Mouse (Mus musculus) frontal cortex, postnatal 25 days (tissue): Measurements from ENCODE around the gene Zfp697.
A peak's percentile ranks its signal among the peaks of the same experiment; 100 is the strongest.
"Not testable (repeated sequence)": the region's sequence is repeated elsewhere in the genome, so short reads cannot be mapped to it uniquely, and the experiment has no call there.

Experiments
- DNase-seq, 2 experiments: peaks; one replicate each; pipeline ENCODE4 v3.0.0; 2022; ENCODE audit warnings: low spot score in 2 of 2

Zfp697 gene

GRCm38 (mm10) chr3:98368776-98369175, 13.5 kb upstream of the Zfp697 start:
- DNase-seq: no peak

DNA sequence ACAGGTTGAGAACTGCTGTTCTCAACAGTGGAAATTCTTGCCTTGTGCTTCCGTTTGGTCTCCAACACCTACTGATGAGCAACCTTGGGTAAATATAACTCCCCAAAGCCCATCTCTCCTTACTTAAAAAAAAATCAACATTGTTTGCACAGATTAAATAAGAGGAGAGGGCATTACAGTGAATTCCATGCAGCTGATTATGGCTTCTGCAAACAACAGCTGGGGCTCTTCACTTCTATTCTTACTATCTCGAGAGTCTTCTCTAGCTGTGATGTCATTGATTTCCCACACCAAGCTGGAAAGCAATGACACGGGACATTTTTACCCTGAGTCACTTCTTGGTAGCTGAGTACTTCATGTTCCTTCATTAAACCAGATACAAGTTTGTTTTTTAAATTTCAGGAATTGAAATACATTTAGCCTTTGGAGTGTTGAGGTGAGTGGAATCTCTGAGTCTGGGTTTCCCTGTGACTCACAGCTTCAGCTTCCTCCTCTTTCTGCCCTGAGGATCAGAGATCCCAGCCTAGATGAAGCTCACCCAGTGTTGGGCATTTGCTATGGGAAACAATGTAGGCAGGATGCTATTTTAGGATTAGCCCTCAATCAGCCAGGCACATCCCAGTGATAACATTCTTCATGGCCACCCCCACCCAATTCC, 8.1 kb upstream of the Zfp697 start:
- DNase-seq: no peak

GRCm38 (mm10) chr3:98374980-98375379, 7.3 kb upstream of the Zfp697 start:
- no peak for DNase-seq

DNA sequence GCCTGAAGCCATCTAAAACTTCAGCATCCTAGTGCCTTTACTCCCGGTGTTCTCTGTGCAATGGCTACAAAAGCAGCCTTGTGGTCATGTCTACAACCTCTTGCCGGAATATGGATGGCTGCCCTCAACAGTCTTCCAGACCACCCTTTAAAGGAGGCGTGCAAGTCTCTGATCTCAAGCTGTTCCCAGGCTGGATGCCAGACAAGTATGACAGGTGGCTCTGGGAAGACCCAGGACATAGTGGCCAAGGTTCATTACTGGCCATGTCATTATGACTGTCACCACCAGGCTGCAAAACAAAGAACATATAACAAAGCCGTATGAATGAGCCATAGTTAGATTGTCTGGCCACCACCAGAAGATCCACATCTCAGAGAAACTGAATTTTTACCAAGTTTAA, 4.0 kb upstream of the Zfp697 start:
- DNase-seq: no peak

GRCm38 (mm10) chr3:98379236-98379635, 3.0 kb upstream of the Zfp697 start:
- no peak for DNase-seq

- no peak for DNase-seq
Measured at GRCm38 (mm10) chr3:98381677-98382245, 500 bp upstream of the Zfp697 start.

DNA sequence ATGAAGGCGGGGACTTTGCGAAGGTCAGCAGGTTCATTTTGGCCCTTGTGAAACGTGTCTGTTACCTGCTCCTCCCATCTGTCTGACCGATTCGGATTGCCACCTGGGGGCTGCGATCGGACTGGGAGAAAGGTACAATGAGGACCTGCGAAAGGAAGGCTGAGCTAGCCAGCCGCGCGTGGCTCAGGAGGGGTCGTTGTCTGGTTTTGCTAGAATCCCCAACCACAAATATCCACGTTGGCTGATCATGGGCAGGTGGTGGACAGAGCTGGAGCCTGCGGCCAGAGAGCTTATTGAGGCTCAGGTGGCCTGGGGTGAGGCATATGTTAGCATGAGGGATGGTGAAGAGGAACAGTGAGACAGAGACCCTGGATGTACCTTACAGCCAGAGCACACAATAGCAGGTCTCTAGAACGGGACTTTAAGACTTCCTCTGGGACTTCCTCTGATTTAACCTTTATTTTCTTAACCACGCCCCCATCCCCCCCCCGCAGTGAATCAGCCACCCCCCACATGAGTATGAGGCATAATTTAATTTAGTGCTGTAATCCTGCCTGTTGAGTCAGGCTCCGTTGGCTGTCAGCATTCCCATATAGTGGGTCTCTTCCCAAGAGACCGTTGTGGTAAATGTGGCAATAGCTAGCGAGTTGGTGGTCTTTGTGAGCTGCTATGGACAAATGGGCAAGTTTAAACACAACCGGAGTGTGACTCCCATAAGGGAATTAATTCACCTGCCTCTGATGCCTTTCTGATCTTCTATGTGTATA, 946 bp downstream of the Zfp697 start:
- no peak for DNase-seq

GRCm38 (mm10) chr3:98387086-98387485, 4.8 kb downstream of the Zfp697 start:
- no peak for DNase-seq

- no peak for DNase-seq
Measured at GRCm38 (mm10) chr3:98387756-98388155, 5.5 kb downstream of the Zfp697 start.

DNA sequence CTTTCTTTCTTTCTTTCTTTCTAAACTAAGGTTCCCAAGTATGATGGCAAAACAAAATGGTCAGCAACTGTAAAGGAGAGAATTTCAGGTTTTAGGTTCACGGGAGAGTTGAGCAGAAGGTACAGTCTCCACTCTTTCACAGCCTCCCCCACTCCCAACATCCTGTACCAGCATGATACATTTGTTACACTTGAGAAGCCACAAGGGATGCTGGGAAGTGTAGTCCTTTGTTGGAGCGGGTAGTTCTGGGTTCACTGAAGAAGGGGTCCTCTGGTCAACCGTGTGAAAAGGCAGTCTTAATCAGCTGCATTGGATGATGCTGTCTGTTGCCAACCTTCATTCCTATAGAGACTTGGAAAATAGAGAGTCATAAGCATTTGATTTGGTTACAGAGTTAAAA, 7.0 kb downstream of the Zfp697 start:
- DNase-seq: no peak

GRCm38 (mm10) chr3:98404268-98404895, 22.1 kb downstream of the Zfp697 start:
- not testable (repeated sequence) for DNase-seq

DNA sequence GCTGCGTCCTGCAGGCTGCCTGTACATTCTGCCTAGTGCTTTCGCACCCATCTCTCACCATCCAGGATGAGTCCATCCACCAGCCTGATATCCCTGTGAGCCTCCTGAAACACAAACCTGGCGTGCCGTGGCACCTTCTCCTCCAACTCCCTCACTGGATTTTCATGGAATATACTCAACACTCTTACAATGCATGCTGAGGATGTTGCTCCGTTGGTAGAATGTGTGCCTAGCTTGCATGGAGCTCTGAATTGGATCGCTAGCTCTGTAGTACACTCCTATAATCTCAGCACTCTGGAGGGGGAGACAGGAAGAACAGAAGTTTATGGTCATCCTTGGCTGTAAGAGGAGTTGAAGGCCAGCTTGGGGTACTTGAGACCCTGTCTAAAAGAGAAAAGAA, 23.6 kb downstream of the Zfp697 start:
- DNase-seq: peak in 1 of 2 experiments; percentile 2

DNA sequence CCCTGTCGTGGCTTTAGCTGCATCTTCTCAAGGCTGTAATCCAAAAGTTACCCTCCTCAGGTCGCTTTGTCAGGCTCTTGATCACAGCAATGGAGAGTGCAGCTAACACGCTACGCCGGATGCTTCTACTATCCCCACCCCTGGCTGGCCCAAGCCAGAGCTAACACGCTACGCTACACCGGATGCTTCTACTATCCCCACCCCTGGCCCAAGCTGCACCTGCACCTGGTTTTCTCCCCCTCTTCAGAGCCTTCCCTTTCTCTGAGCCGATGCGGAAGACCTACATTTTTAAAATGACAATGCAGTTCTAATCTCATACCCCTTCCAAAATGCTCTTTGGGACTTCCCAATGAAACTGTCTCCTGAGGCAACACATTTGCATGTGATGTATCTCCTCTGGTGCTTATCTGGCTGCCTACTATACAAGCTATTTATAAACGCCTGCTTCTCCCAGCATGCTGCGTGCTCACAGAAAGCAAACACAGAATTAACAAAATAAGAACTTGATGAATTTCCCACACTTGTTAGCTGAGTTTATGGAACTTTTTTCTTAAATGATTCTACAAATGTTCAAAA, 24.4 kb downstream of the Zfp697 start:
- peak in 1 of 2 experiments; percentile 8 for DNase-seq

DNA sequence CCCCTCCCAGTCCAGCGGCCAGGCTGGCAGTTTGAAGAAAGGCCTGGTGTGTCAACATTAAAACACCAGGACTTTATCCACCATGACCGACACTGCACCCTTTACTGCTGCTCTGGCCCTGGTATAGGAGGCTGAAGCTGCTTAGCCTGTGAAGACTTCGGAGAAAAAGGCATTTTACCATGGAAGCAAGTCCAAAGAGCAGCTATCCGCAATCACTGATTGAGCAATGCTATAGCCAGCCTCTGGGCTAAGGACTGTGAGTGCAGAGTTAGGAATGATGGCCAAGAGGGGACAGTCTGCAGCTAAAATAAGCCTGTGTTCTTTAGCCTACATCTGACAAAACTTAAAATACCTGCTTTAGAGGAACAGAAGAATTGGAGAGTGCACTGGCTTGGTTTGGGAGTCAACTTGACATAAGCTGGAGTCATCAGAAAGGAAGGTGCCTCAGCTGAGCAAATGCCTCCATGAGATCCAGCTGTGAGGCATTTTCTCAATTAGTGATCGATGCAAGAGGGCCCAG, 25.1 kb downstream of the Zfp697 start:
- not testable (repeated sequence) for DNase-seq

- DNase-seq: not testable (repeated sequence)
Measured at GRCm38 (mm10) chr3:98410619-98411580, 28.6 kb downstream of the Zfp697 start.

DNA sequence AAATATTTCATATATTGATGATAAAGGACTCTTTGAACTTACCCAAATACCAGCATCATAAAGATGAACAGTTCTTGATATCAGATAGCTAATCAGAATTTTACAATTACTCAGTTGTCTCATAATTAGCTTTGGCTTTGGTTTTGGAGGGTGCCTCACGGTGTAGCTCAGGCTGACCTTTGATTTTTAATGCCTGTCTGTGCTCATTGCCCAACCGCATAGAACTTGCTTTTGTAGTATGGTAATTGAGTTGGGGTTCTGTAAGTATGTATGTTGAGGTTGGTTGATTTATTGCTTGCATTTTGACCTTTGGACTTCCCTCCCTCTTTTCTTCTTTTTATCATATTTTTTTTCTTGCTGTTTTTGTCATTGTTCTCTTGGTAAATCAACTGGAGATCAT, 31.5 kb downstream of the Zfp697 start:
- DNase-seq: no peak

DNA sequence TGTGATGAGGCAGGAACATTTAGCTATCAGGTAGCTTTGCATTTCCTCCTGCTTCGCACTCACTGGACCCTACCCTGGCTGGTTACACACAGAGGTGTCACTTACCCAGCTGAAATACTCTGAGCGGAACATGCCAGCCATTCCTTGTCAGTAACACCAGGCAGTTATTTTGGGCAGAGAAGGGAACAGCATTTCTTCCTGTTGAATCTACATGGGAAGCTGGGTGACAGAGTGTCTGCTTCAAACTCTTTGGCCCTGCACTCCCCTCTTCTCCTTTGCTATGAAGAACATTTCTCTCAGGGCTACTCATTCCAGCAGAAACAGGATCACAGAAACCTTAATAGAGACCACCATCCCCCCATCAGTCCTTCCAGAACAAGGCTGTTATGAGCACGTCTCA, 32.0 kb downstream of the Zfp697 start:
- no peak for DNase-seq

GRCm38 (mm10) chr3:98416426-98417250, 34.4 kb downstream of the Zfp697 start:
- no peak for DNase-seq

- DNase-seq: peak; percentile 64 to 72
Measured at GRCm38 (mm10) chr3:98417328-98417727, 35.1 kb downstream of the Zfp697 start.
